Mouse (Mus musculus) heart, postnatal 0 days (tissue): Measurements from ENCODE around the gene D17Wsu92e. TPM values are rescaled to one million over a fixed set of nuclear protein-coding genes. Genes with fewer than 3 reads are reported as not detected.

Source experiments
- ATAC-seq: fragments of 200-750 bp; cut with Nextera tagmentation; 2 replicates; pipeline ENCODE4 v1.8.0; 2017; ENCODE audit warnings: low read depth, moderate number of reproducible peaks, moderate library complexity; ENCODE audit not compliant: insufficient read depth
- DNase-seq: peaks from one replicate; pipeline ENCODE4 v3.0.0-alpha.2; 2016; ENCODE audit warnings: low spot score
- H3K27ac ChIP-seq: fragments of 300-500 bp; sonication (generic); 2 replicates; pipeline ENCODE4 v1.5.1; 2014; ENCODE audit warnings: low read depth, mild to moderate bottlenecking
- H3K27me3 ChIP-seq: fragments of 300-500 bp; sonication (generic); 2 replicates; pipeline ENCODE4 v1.6.1; 2014; ENCODE audit warnings: low read length, mixed read lengths; ENCODE audit not compliant: control insufficient read depth, insufficient read depth
- H3K36me3 ChIP-seq: fragments of 300-500 bp; sonication (generic); replicated peaks from 2 replicates; pipeline ENCODE4 v1.6.1; 2014; ENCODE audit warnings: low read length, mixed read lengths; ENCODE audit not compliant: control insufficient read depth, insufficient read depth
- H3K4me1 ChIP-seq: fragments of 300-500 bp; sonication (generic); 2 replicates; pipeline ENCODE4 v1.6.1; 2014; ENCODE audit warnings: antibody characterized with exemption; ENCODE audit not compliant: control insufficient read depth, insufficient read depth
- H3K4me2 ChIP-seq: fragments of 300-500 bp; sonication (generic); 2 replicates; pipeline ENCODE4 v1.6.1; 2014; ENCODE audit warnings: low read depth, mild to moderate bottlenecking, low read length, moderate library complexity
- H3K4me3 ChIP-seq: fragments of 300-500 bp; sonication (generic); 2 replicates; pipeline ENCODE4 v1.5.1; 2014; ENCODE audit warnings: low read depth, low read length
- H3K9ac ChIP-seq: fragments of 300-500 bp; sonication (generic); replicated peaks from 2 replicates; pipeline ENCODE4 v1.6.1; 2014; ENCODE audit warnings: low read depth, low read length, mixed read lengths
- H3K9me3 ChIP-seq: fragments of 300-500 bp; sonication (generic); replicated peaks from 2 replicates; pipeline ENCODE4 v1.6.1; 2016; ENCODE audit warnings: low read length; ENCODE audit not compliant: control insufficient read depth
- CTCF ChIP-seq: IDR thresholded peaks from 2 replicates; pipeline ENCODE4 v1.5.1; 2016; ENCODE audit warnings: antibody characterized with exemption, control low read depth, low read depth
- EP300 ChIP-seq: IDR thresholded peaks from 2 replicates; pipeline ENCODE4 v1.6.1; 2016; ENCODE audit warnings: antibody characterized with exemption, low read depth
- WGBS: fragments of 180-500 bp; shearing (Covaris S2); extraction: QIAGEN DNeasy Blood & Tissue Kit; methylation state at CpG from one replicate; pipeline ENCODE4 v1.1.7; 2014; 5-methylcytosine and 5-hydroxymethylcytosine counted together
- polyA plus RNA-seq: library from polyadenylated mRNA; unstranded; fragments of >200 nt; fragmentation: Nextera tagmentation; extraction: Ambion mirVana; gene quantifications from 2 replicates; pipeline ENCODE4 v1.2.1, GENCODE M21; 2015
- total RNA-seq: library from RNA; depleted of rRNA; stranded (reverse); fragments of >200 nt; gene quantifications from 2 replicates; pipeline ENCODE4 v1.2.3, GENCODE M21; 2014; ENCODE audit warnings: low replicate concordance

The D17Wsu92e gene
- total and polyA plus RNA-seq, 2 experiments from 2014 or later, result 15.0 to 80.6 TPM

DNA sequence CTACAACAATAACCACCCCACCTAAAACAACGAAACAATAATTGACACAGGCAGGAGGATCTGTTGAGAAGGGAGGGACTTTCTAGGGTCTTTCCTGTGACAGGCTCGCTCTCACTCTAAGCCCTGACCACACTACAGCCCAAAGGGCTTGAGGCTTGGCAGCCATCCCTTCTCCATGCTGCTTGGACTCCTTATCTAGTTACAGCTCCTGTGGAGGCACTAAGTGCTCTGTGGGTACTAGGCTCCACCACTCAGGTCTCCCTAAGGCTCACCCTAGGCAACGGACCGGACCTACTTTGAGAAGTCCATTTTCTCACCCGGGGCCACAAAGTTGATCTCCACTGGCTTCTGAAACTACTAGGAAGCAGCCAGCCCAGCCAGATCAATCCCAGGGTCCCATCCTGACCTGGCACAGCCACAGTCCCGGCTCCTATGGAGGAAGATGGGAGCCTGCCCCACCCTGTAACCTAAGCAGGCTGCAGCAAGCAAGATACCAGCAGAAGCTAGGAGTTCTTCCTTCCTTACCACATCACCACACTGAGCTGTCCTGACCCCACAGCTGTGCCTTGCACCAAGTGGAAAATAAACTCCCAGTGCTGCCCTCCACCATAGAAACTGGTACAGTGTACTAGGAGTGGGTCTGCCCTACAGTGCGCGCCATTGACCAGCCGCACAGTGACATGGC, 41.6 kb downstream of the D17Wsu92e start:
- peaks cover 9% of the 10 kb centered on the region; the same call in 1 of the 2 replicates for H3K4me1 ChIP-seq
- H3K27ac ChIP-seq, result no peak overlapping the region
- no peak overlapping the region for H3K4me2 ChIP-seq
- H3K4me3 ChIP-seq, result no peak overlapping the region
- H3K9me3 ChIP-seq, result no peaks in the 10 kb centered on the region
- H3K27me3 ChIP-seq, result no peaks in the 10 kb centered on the region
- WGBS, result 84% methylated on average over 9 of the region's 9 CpGs
- TF ChIP-seq CTCF (no peak), EP300 (no peak)
- H3K36me3 ChIP-seq, result peaks cover 21% of the 10 kb centered on the region; the same call in 1 of the 2 replicates
- DNase-seq (no peak), ATAC-seq (no peak)
- H3K9ac ChIP-seq, result no peak overlapping the region

- ATAC-seq, result 0 out of 2 replicates have a peak, but pooled peaks have one; percentile 27
- H3K4me3 ChIP-seq, result no peak overlapping the region
- peaks cover 9% of the 10 kb centered on the region; the same call in 1 of the 2 replicates for H3K4me1 ChIP-seq
- H3K4me2 ChIP-seq, result no peak overlapping the region
- peaks cover 17% of the 10 kb centered on the region; the same call in 1 of the 2 replicates for H3K36me3 ChIP-seq
- H3K27ac ChIP-seq, result no peak overlapping the region
- DNase-seq, result no peak
- 69% methylated on average over 6 of the region's 6 CpGs for WGBS
- TF ChIP-seq CTCF, result no peak
- no peak for TF ChIP-seq EP300
- no peak overlapping the region for H3K9ac ChIP-seq
- H3K9me3 ChIP-seq, result no peaks in the 10 kb centered on the region
- no peaks in the 10 kb centered on the region for H3K27me3 ChIP-seq
Measured at GRCm38 (mm10) chr17:27777823-27778222, 42.6 kb downstream of the D17Wsu92e start.

DNA sequence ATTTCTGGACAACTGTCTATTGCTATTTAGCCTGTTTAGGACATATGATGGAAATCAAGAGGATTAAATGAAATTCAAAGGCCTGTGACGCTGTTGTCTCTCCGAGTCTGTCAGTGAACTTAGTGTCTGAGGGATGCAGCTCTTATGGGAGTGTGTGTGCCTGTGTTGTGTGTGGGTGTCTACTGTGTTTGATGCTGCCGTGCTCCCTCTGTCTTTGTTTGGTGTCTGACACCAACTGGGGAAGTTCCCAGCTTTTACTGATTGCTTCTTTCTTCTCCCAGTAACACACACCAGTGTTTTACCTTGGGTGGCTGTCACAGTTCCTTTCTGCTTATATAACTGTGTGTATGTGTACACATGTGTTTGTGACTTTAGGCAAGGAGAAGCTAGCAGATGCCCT, 46.2 kb downstream of the D17Wsu92e start:
- H3K9ac ChIP-seq, result no peak overlapping the region; the same call in 1 of the 2 replicates
- H3K4me1 ChIP-seq, result 0 out of 2 replicates have a peak, but pooled peaks cover 3% of the 10 kb centered on the region
- H3K9me3 ChIP-seq, result no peaks in the 10 kb centered on the region
- H3K4me2 ChIP-seq, result no peak overlapping the region
- no peak overlapping the region for H3K4me3 ChIP-seq
- peaks cover 7% of the 10 kb centered on the region; the same call in 1 of the 2 replicates for H3K36me3 ChIP-seq
- no peak for DNase-seq
- ATAC-seq, result no peak
- H3K27ac ChIP-seq, result no peak overlapping the region
- WGBS, result 70% methylated on average over 3 of the region's 3 CpGs
- no peak for TF ChIP-seq CTCF
- TF ChIP-seq EP300, result no peak
- H3K27me3 ChIP-seq, result no peaks in the 10 kb centered on the region

- ATAC-seq, result no peak
- 80% methylated on average over 6 of the region's 6 CpGs for WGBS
- no peak overlapping the region for H3K27ac ChIP-seq
- H3K4me3 ChIP-seq, result no peak overlapping the region
- no peaks in the 10 kb centered on the region for H3K9me3 ChIP-seq
- no peaks in the 10 kb centered on the region for H3K4me1 ChIP-seq
- no peak for DNase-seq
- peaks cover 16% of the 10 kb centered on the region; the same call in 1 of the 2 replicates for H3K36me3 ChIP-seq
- TF ChIP-seq EP300 (no peak), CTCF (no peak)
- H3K4me2 ChIP-seq, result no peak overlapping the region
- H3K9ac ChIP-seq, result no peak overlapping the region
- no peaks in the 10 kb centered on the region for H3K27me3 ChIP-seq
Measured at GRCm38 (mm10) chr17:27771616-27772015, 48.8 kb downstream of the D17Wsu92e start.

DNA sequence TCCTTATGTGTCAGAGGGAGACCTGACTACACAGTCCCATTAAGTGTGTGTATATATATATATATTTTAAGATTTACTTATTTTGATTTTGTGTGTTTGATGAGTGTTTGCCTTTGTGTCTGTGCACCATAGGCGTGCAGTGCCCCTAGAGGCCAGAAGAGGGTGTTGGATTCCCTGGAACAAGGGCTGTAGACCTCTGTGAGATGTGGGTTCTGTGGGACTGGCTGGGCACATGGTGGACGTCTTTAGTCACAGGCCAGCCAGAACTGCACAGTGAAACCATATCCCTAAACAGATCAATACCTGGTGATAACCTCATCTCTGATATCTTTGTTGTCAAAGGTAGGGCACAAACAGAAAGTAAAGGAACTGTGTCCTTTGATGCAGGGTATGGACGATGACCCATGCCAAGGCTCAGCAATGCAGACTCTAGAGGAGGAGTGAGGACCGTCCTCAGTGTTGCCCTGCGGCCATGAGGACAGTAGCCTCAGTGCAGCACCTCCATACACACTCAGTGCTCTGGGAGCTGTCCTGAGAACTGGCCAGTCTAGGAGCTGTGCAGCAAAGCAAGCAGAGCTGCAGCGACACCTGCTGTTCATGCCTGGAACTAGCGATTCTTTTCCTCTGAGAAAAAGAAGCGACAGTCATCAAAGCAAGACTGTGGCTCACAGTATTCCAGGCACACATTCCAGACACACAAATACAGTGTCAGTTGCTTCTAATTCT, 51.5 kb downstream of the D17Wsu92e start:
- H3K4me1 ChIP-seq, result no peaks in the 10 kb centered on the region
- H3K9ac ChIP-seq, result no peak overlapping the region
- H3K36me3 ChIP-seq, result peaks cover 31% of the 10 kb centered on the region
- DNase-seq (peak; percentile 22), ATAC-seq (peak; percentile 75; the same call in 1 of the 2 replicates)
- H3K4me2 ChIP-seq, result no peak overlapping the region
- no peaks in the 10 kb centered on the region for H3K27me3 ChIP-seq
- no peak overlapping the region for H3K4me3 ChIP-seq
- 0 out of 2 replicates have a peak, but pooled peaks cover 4% of the 10 kb centered on the region for H3K9me3 ChIP-seq
- WGBS, result 65% methylated on average over 8 of the region's 8 CpGs
- TF ChIP-seq CTCF, result peak; percentile 77
- TF ChIP-seq EP300, result no peak
- H3K27ac ChIP-seq, result no peak overlapping the region
